Mouse (Mus musculus) granulocyte monocyte progenitor cell, adult 5-6 weeks (primary cell): ENCODE measurements around the gene Ephb2. TPM values are rescaled to one million over a fixed set of nuclear protein-coding genes. Genes with fewer than 3 reads are reported as not detected.

Experiments
- ATAC-seq: replicated peaks from 2 replicates; pipeline ENCODE4 v1.8.0; 2016; ENCODE audit warnings: mild to moderate bottlenecking, moderate TSS enrichment, inconsistent platforms; ENCODE audit not compliant: poor library complexity, severe bottlenecking
- total RNA-seq, 2 experiments: library from RNA; stranded (forward) in 1 of 2; stranded (reverse) in 1 of 2; fragments of 200-712, 200-1000 nt in 1 of 2; fragments of >200 nt in 1 of 2; fragmentation: Nextera tagmentation in 1 of 2; gene quantifications; 2 replicates each; pipeline ENCODE4 v1.2.3; 2014 to 2017

Gene Ephb2
- total RNA-seq, 2 experiments from 2014 or later: 0.47 to 0.57 TPM

- ATAC-seq: no peak
Measured at GRCm38 (mm10) chr4:136738291-136738690, 97.5 kb downstream of the Ephb2 start.

DNA sequence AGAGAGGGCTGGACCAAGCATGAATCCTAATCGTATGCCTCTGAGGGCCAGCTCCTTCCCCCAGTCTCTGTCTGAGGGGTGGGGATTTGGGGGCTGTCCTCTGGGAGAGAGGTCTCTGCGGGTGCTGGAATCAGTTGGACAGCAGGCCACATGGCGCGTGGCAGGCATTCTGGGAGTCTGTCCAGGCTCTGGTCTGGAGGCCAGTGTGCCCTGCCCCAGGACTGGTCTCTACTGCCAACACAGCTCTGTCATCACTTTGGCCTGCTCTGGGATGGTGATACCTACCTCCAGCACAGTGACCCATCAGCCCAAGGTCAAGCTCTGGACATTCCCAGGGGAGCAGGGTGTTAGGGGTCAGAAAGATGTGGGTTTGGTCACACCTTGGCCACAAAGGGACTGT lies 99.9 kb downstream of the Ephb2 start:
- no peak for ATAC-seq

DNA sequence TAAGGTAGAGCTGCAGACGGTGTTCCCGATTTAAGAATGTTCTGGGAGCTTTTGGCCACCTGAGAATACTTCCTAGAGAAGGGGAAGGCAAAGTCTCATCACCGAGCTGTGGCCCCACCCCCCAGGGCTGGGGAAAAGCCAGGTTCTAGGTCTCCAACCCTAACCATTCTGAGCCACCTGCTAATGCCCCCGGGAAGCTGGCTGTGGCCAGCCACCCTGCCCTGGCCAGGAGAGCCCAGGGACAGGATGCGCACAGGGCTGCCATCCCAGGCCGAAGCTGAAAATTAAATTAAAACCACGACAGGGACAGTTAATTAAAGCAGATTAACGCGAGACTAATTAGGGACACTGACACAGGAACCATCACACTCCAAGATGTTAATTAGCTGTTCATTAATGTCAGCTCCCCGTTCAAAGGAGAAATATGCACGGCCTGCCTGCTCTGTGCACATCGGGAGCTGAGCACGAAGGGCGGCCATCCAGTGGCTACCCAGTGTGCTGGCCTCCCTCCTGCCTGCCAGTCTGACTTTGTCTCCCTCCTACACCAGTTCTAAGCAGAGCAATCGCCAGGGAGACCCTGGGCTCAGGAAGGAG lies 101.5 kb downstream of the Ephb2 start:
- no peak for ATAC-seq

GRCm38 (mm10) chr4:136733217-136733865 lies 102.4 kb downstream of the Ephb2 start:
- ATAC-seq: no peak

GRCm38 (mm10) chr4:136732536-136733121 lies 103.2 kb downstream of the Ephb2 start:
- ATAC-seq: no peak

- ATAC-seq: no peak
Measured at GRCm38 (mm10) chr4:136731761-136732160, 104.0 kb downstream of the Ephb2 start.

GRCm38 (mm10) chr4:136731008-136731609 lies 104.7 kb downstream of the Ephb2 start:
- no peak for ATAC-seq

GRCm38 (mm10) chr4:136730501-136730900 lies 105.3 kb downstream of the Ephb2 start:
- no peak for ATAC-seq

- no peak for ATAC-seq
Measured at GRCm38 (mm10) chr4:136729574-136729973, 106.2 kb downstream of the Ephb2 start.

- ATAC-seq: no peak
Measured at GRCm38 (mm10) chr4:136726941-136727340, 108.8 kb downstream of the Ephb2 start.

- ATAC-seq: no peak
Measured at GRCm38 (mm10) chr4:136724731-136725130, 111.1 kb downstream of the Ephb2 start.

DNA sequence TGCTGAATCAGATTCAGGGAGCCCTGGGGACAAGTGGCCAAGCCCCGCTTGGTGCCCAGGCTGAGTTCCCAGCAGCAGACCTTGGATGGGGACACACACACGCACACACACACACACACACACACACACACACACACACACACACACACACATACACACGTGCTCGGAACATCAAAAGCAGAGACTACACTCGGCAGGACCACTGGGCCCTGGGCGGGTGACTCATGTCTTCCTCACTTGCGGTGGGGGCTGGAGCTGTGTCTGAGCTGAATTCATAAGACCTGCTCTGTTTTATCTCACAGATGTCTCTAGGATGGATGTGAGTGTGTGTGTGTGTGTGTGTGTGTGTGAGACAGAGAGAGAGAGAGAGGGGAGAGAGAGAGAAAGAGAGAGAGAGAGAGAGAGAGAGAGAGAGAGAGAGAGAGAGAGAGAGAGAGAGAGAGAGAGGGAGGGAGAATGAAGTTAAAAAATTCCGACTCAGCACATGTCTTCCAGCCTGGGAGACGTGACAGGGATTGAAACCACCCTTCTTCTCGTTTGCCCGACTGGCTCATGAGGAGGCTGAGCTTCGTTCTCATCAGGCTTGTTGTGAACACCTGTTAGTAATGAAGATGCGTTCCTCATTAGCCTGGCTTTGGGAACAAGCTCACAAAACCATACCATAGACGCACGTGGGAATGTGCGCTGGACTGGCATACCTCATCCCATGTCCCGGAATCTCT lies 113.3 kb downstream of the Ephb2 start:
- no peak for ATAC-seq

- ATAC-seq: no peak
Measured at GRCm38 (mm10) chr4:136721937-136722336, 113.9 kb downstream of the Ephb2 start.

DNA sequence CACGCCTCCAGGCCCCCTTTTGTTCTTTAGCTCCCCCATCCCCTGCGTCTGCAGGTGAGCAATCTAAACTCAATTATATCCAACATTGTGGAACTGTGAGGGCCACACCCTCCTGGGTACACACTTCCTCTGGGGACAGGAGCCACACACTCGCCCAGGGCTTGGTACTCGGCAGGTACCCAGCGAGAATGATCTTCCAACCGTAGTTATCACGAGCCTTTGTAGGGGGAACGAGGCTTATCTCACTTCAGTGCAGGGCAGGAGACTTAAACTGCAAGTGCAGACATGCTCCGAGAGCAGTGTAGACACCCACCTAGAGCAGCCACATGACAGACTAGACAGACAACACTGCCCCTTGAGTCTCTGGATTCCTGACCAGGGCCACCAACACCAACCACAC lies 115.8 kb downstream of the Ephb2 start:
- ATAC-seq: no peak

DNA sequence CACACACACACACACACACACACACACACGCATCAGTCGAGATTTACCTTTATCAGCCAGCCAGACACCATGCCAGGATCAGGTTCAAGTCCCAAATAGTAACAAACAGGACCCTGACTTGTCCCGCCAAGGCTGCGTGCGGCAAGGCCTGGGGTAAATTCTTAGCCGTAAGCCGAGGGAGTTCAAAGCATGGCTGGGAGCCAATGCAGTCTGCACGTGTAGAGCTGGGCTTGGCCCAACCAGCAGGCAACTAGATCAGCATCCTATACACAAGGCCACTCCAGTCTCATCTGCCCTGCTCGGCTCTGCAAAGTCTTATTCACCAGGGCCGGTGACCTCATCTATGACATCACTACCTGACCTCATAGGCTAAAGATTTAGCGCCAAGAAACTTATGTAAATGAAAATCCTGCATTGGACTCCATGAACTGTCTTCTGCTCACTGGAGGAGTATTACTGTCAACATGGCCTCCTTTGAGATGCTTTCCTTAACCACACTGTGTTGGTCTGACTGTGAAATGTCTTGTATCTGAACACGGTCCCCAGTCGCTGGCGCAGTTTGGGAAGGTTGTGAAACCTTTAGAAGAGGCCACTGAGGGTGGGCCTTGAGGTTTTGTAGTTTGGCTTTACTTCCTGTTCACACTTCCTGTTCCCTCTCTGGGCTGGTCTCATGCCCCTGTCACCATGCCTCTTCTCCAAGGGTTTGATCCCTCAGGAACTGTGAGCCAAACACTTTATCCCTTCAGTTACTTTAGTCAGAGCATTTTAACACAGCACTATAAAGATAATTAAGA lies 117.4 kb downstream of the Ephb2 start:
- peak; percentile 83 for ATAC-seq

- ATAC-seq: no peak
Measured at GRCm38 (mm10) chr4:136716561-136716972, 119.2 kb downstream of the Ephb2 start.

DNA sequence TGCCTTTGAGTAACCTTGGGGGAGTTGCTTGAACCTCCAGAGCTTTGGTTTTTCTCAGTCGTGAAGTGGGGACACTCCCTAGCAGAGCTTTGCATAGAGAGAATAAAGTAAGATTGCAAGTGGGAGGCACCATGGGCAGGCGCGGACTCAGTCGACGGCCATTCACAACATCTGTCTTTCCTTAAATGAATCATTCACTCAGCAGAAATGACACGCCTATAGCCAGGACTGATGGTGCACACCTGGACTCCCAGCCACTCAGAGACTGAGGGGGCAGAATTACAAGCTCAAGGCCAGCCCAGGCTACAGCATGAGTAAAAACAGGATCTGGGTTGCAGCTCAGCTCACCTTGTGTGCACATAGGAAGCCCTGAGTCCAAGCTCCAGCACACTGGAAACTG lies 121.3 kb downstream of the Ephb2 start:
- no peak for ATAC-seq

DNA sequence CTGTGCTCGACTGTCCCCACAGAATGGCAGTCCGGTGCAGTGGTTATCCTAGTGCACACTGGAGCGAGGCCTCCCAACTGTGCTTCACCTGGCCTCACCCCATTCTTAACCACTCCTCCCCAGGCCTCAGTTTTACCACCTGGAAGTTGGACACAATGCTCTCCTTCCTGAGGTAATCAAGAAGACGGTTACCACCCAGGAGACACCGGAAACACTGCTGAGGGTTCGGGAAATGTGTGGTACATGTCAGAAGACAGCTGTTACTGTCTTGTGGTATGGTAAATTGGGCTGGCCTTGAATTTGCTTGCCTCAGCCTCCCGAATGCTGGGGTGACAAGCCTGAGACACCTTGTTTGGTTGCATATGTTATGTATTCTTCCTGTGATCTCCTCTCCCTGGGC lies 121.9 kb downstream of the Ephb2 start:
- ATAC-seq: no peak

GRCm38 (mm10) chr4:136713431-136713830 lies 122.4 kb downstream of the Ephb2 start:
- ATAC-seq: 0 out of 2 replicates have a peak, but pooled peaks have one; percentile 32
